Mouse (Mus musculus): Measurements from ENCODE around the gene 2410015M20Rik.
A peak's percentile ranks its signal among the peaks of the same experiment; 100 is the strongest.
"Not testable (repeated sequence)": the region's sequence is repeated elsewhere in the genome, so short reads cannot be mapped to it uniquely, and the experiment has no call there.

The 2410015M20Rik gene

DNA sequence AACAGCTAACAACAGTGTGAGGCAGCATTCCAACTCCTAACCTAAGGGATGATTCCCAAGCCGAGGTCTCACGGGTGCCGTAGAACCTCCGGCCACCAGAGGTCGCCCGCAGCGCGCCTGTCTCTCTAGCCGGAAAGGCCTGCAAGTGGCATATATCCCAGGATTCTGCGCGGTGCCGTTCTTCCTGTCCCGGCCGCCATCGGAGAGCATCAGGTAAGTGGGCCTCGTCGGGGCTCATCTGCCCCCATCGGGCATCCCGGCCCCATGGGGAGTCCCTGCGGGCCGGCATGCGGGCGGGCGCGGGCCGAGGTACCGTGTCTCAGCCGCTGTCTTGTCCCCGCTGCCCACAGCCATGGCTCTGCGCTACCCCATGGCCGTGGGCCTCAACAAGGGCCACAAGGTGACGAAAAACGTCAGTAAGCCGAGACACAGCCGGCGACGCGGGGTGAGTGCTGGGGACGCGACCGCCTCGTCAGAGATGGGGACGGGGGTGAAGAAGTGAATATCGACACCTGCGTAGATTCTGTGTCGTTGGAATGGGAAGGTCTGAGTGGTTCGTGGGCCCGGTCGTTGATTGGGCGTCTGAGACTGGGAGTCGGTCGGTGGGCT, 3.8 kb upstream of the 2410015M20Rik start, which contains the start of gene Rpl36:
Gene Rpl36 (plus strand): TSS at position 181 of the 609 bp plus-strand sequence.
- peak; percentile 98 for DNase-seq

- not testable (repeated sequence) for DNase-seq
Observed at GRCm38 (mm10) chr17:56612565-56612939, 3.0 kb upstream of the 2410015M20Rik start.

GRCm38 (mm10) chr17:56611861-56612564, 2.4 kb upstream of the 2410015M20Rik start:
- no peak for DNase-seq

- DNase-seq = no peak
Observed at GRCm38 (mm10) chr17:56611323-56611722, 1.8 kb upstream of the 2410015M20Rik start.

- no peak for DNase-seq
Observed at GRCm38 (mm10) chr17:56608699-56609098, 872 bp downstream of the 2410015M20Rik start.

- no peak for DNase-seq
Observed at GRCm38 (mm10) chr17:56607521-56608062, 2.0 kb downstream of the 2410015M20Rik start.

DNA sequence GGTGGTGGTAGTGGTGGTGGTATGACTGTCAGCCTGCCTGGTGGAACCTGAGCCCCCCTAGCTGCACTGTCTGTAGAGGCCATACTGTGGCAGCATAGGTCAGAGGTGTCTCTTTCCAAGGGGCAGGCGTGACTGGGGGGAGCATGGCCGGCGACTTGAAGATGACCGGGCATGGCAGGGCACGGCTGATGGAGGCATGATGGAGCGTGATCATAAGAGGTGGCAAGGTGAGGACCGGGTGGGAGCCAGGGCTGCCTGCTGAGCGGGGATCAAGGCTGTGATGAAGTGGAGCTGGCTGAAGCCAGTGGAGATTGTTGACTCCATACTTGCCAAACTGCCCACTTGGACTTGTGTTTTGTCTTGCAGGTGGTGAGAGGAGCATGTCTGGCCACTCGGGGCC, 4.1 kb downstream of the 2410015M20Rik start:
- no peak for DNase-seq

GRCm38 (mm10) chr17:56604422-56604821, 5.1 kb downstream of the 2410015M20Rik start:
- DNase-seq = no peak

- DNase-seq = no peak
Observed at GRCm38 (mm10) chr17:56604070-56604380, 5.5 kb downstream of the 2410015M20Rik start.

- no peak for DNase-seq
Observed at GRCm38 (mm10) chr17:56603186-56604069, 6.1 kb downstream of the 2410015M20Rik start.

- DNase-seq = no peak
Observed at GRCm38 (mm10) chr17:56593527-56594271, 15.9 kb downstream of the 2410015M20Rik start.

DNA sequence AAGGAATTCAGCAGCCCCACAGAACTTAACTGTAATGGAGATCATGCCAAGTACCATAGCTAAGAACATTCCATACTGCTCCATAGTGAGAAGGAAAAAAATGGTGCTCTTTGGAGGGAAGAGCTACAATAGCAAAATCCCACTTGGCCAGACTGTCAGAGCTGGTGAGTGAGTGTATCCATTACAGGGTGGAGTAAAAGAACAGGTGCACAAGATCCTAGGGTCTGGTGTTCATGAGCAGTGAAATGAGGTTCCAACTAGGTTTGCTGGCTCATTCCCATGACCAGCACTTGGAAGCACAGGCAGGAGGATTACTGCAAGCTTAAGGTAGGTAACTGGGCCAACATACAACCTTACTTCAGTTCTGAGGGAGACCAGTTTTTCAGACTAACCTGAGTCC, 17.0 kb downstream of the 2410015M20Rik start:
- no peak for DNase-seq

DNA sequence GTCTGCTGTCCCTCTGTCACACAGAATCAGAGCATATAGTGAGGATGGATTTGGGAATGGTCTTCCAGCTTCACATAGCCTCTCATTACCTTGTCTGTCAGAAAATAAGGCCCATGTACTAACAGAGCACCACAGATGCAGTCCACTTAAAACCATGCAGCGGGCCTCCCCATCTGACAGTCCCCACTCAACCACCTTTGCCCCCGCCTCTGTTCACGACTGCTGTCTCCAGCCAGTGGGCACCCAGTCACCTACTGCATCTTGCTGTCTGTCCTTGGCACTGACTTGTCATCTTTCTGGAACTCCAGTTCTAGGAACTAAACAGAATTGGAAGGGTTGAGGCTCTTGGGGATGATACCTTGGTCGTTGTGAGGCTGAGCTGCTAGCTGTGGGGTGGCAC, 20.6 kb downstream of the 2410015M20Rik start:
- no peak for DNase-seq

- no peak for DNase-seq
Observed at GRCm38 (mm10) chr17:56587773-56588172, 21.8 kb downstream of the 2410015M20Rik start.

- peak; percentile 52 for DNase-seq
Observed at GRCm38 (mm10) chr17:56585171-56585821, 24.3 kb downstream of the 2410015M20Rik start.

DNA sequence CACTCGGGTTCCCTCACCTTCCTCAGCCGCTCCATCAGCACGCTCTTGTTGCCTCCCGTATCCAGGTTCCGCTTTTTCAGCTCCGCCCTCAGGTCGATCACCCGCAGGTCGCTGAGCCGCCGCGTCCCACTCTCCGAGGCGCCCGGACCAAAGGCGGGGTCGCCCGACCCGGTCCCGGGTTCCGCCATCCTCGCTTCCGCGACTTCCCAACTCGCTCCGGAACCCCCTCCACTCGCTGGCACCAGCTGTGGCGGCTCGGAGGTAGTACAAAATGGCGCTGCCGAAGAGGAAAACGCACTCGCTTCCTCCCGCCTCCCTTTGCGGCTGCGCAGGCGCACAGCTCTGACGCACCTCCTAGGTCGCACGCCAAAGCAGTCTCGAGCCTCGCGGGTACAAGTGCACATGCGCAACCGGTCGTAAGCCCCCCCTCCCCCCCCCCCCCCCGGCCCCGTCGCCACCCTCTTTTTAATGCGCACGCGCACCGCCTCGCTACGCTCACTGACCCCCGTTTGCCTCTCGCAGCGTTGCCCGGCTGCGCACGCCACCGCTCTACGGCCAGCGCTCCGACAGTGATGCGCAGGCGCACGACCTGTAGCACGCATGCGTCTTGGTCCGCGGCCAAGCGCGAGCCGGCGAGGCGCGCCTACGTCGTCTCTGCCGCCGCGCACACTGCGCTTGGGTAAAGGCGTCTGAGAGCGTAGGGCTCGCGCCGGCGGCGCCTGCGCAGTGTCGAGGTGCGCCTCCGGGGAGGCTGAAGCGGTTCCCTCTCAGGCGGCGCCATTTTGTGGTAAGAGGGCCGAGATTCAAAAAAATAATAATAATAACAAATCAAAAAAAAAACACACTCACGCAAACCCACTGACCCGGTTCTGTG, 25.1 kb downstream of the 2410015M20Rik start, which contains the start of the genes Safb2 and Safb:
Gene Safb2 (minus strand): TSS at position 329 of the 874 bp plus-strand sequence.
Gene Safb (plus strand): TSS at position 569 of the 874 bp plus-strand sequence.
- DNase-seq = peak; percentile 99

GRCm38 (mm10) chr17:56583611-56584256, 25.8 kb downstream of the 2410015M20Rik start:
- no peak for DNase-seq

GRCm38 (mm10) chr17:56583071-56583470, 26.5 kb downstream of the 2410015M20Rik start:
- no peak for DNase-seq

- DNase-seq = no peak
Observed at GRCm38 (mm10) chr17:56572939-56573338, 36.6 kb downstream of the 2410015M20Rik start.

DNA sequence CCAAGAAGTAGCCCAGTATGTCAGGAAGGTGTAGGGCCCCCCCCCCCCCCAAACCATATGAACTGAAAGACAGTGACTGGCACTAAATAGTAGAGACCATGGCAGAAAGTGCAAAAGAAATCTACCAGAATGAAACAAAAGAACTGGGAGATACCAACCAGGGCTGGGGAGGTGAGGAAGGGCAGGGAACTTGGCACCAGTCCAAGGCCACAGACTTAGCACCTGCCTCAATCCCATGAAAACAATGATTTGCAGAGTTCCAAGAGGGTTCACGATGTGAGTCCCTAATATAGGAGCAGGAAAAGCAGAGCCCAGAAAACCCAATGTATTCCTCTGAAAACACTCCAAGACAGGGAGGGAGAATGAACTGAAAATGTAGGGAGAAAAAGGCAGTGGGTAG, 37.4 kb downstream of the 2410015M20Rik start:
- DNase-seq = no peak

All from right cerebral cortex, postnatal 4 days (tissue).